Mouse (Mus musculus): Measurements from ENCODE around the gene Ninj2. TPM values are rescaled to one million over a fixed set of nuclear protein-coding genes. Genes with fewer than 3 reads are reported as not detected.

Gene Ninj2
- polyA plus RNA-seq, 1 experiment from 2014 or later = not detected

- H3K4me2 ChIP-seq = no peak overlapping the region
- WGBS = 57% methylated on average over 7 of the region's 7 CpGs
- no peaks in the 10 kb centered on the region for H3K36me3 ChIP-seq
These were observed 136.7 kb downstream of the Ninj2 start for GRCm38 (mm10) chr6:120229806-120230205.

GRCm38 (mm10) chr6:120230441-120230840 is 137.3 kb downstream of the Ninj2 start:
- WGBS = 9% methylated on average over 1 of the region's 1 CpGs
- H3K9me3 ChIP-seq = no peaks in the 10 kb centered on the region
- no peak for ATAC-seq (ENCODE audit: low FRiP score, low read depth)

More at GRCm38 (mm10) chr6:120229806-120230205, 136.7 kb downstream of the Ninj2 start:
- H3K9ac ChIP-seq = no peak overlapping the region
- no peak overlapping the region for H3K27ac ChIP-seq (replicated peaks)
- no peak for ATAC-seq (ENCODE audit: low FRiP score, low read depth)
- H3K27me3 ChIP-seq = no peaks in the 10 kb centered on the region
- H3K4me1 ChIP-seq (replicated peaks) = no peaks in the 10 kb centered on the region
- H3K9me3 ChIP-seq = no peaks in the 10 kb centered on the region
- no peak overlapping the region for H3K4me3 ChIP-seq

GRCm38 (mm10) chr6:120232885-120233284 is 139.7 kb downstream of the Ninj2 start:
- Histone ChIP-seq H3K27ac (replicated peaks) (no peak overlapping the region), H3K9me3 (no peaks in the 10 kb centered on the region), H3K4me3 (no peak overlapping the region), H3K27me3 (no peaks in the 10 kb centered on the region), H3K4me2 (no peak overlapping the region), H3K36me3 (no peaks in the 10 kb centered on the region), H3K9ac (no peak overlapping the region), H3K4me1 (replicated peaks) (no peaks in the 10 kb centered on the region)
- ATAC-seq (ENCODE audit: low FRiP score, low read depth) = no peak
- 93% methylated on average over 6 of the region's 6 CpGs for WGBS

More at GRCm38 (mm10) chr6:120230441-120230840, 137.3 kb downstream of the Ninj2 start:
- H3K36me3 ChIP-seq = no peaks in the 10 kb centered on the region
- H3K4me2 ChIP-seq = no peak overlapping the region
- no peaks in the 10 kb centered on the region for H3K27me3 ChIP-seq
- no peaks in the 10 kb centered on the region for H3K4me1 ChIP-seq (replicated peaks)
- no peak overlapping the region for H3K4me3 ChIP-seq
- no peak overlapping the region for H3K9ac ChIP-seq
- no peak overlapping the region for H3K27ac ChIP-seq (replicated peaks)

GRCm38 (mm10) chr6:120235874-120236273 is 142.7 kb downstream of the Ninj2 start:
- Histone ChIP-seq H3K9me3 (no peaks in the 10 kb centered on the region), H3K4me3 (no peak overlapping the region), H3K4me1 (replicated peaks) (no peaks in the 10 kb centered on the region), H3K9ac (no peak overlapping the region), H3K27ac (replicated peaks) (no peak overlapping the region), H3K36me3 (no peaks in the 10 kb centered on the region), H3K4me2 (no peak overlapping the region), H3K27me3 (no peaks in the 10 kb centered on the region)
- no peak for ATAC-seq (ENCODE audit: low FRiP score, low read depth)
- 61% methylated on average over 7 of the region's 7 CpGs for WGBS

- 85% methylated on average over 5 of the region's 5 CpGs for WGBS
- H3K4me1 ChIP-seq (replicated peaks) = no peaks in the 10 kb centered on the region
These were observed 147.3 kb downstream of the Ninj2 start for GRCm38 (mm10) chr6:120240461-120240860.

GRCm38 (mm10) chr6:120241453-120241852 is 148.3 kb downstream of the Ninj2 start:
- Histone ChIP-seq H3K27me3 (no peaks in the 10 kb centered on the region), H3K9ac (no peak overlapping the region), H3K4me3 (no peak overlapping the region), H3K4me1 (replicated peaks) (no peaks in the 10 kb centered on the region), H3K4me2 (no peak overlapping the region), H3K36me3 (no peaks in the 10 kb centered on the region), H3K9me3 (no peaks in the 10 kb centered on the region), H3K27ac (replicated peaks) (no peak overlapping the region)
- ATAC-seq (ENCODE audit: low FRiP score, low read depth) = no peak
- WGBS = 89% methylated on average over 12 of the region's 12 CpGs

More at GRCm38 (mm10) chr6:120240461-120240860, 147.3 kb downstream of the Ninj2 start:
- no peak for ATAC-seq (ENCODE audit: low FRiP score, low read depth)
- H3K4me3 ChIP-seq = no peak overlapping the region
- no peak overlapping the region for H3K4me2 ChIP-seq
- H3K9ac ChIP-seq = no peak overlapping the region
- no peaks in the 10 kb centered on the region for H3K27me3 ChIP-seq
- H3K27ac ChIP-seq (replicated peaks) = no peak overlapping the region
- no peaks in the 10 kb centered on the region for H3K9me3 ChIP-seq
- H3K36me3 ChIP-seq = no peaks in the 10 kb centered on the region

GRCm38 (mm10) chr6:120242530-120242929 is 149.4 kb downstream of the Ninj2 start:
- Histone ChIP-seq H3K9me3 (no peaks in the 10 kb centered on the region), H3K4me2 (no peak overlapping the region), H3K36me3 (no peaks in the 10 kb centered on the region), H3K4me3 (no peak overlapping the region), H3K27ac (replicated peaks) (no peak overlapping the region), H3K9ac (no peak overlapping the region), H3K4me1 (replicated peaks) (no peaks in the 10 kb centered on the region), H3K27me3 (no peaks in the 10 kb centered on the region)
- WGBS = 85% methylated on average over 8 of the region's 8 CpGs
- no peak for ATAC-seq (ENCODE audit: low FRiP score, low read depth)

GRCm38 (mm10) chr6:120243250-120243649 is 150.1 kb downstream of the Ninj2 start:
- 78% methylated on average over 8 of the region's 8 CpGs for WGBS
- H3K36me3 ChIP-seq = no peaks in the 10 kb centered on the region
- no peaks in the 10 kb centered on the region for H3K27me3 ChIP-seq
- H3K9ac ChIP-seq = no peak overlapping the region
- no peak for ATAC-seq (ENCODE audit: low FRiP score, low read depth)
- no peak overlapping the region for H3K4me2 ChIP-seq
- no peaks in the 10 kb centered on the region for H3K9me3 ChIP-seq
- H3K4me3 ChIP-seq = no peak overlapping the region
- no peaks in the 10 kb centered on the region for H3K4me1 ChIP-seq (replicated peaks)
- H3K27ac ChIP-seq (replicated peaks) = no peak overlapping the region

GRCm38 (mm10) chr6:120246676-120247075 is 153.5 kb downstream of the Ninj2 start:
- Histone ChIP-seq H3K27me3 (no peaks in the 10 kb centered on the region), H3K27ac (replicated peaks) (no peak overlapping the region), H3K4me1 (replicated peaks) (no peaks in the 10 kb centered on the region), H3K4me2 (no peak overlapping the region), H3K9me3 (no peaks in the 10 kb centered on the region), H3K36me3 (no peaks in the 10 kb centered on the region), H3K4me3 (no peak overlapping the region), H3K9ac (no peak overlapping the region)
- 86% methylated on average over 5 of the region's 5 CpGs for WGBS
- no peak for ATAC-seq (ENCODE audit: low FRiP score, low read depth)

GRCm38 (mm10) chr6:120249831-120250230 is 156.7 kb downstream of the Ninj2 start:
- no peaks in the 10 kb centered on the region for H3K9me3 ChIP-seq
- ATAC-seq (ENCODE audit: low FRiP score, low read depth) = no peak
- 70% methylated on average over 5 of the region's 5 CpGs for WGBS

More at GRCm38 (mm10) chr6:120249831-120250230, 156.7 kb downstream of the Ninj2 start:
- Histone ChIP-seq H3K4me1 (replicated peaks) (no peaks in the 10 kb centered on the region), H3K4me2 (no peak overlapping the region), H3K36me3 (no peaks in the 10 kb centered on the region), H3K4me3 (no peak overlapping the region), H3K27ac (replicated peaks) (no peak overlapping the region), H3K9ac (no peak overlapping the region), H3K27me3 (no peaks in the 10 kb centered on the region)

Other genes starting within 250 kb of the Ninj2 start
- 47.7 and 54.6 TPM in 2 replicates for gene Erc1, start 245.2 kb upstream of the Ninj2 start, polyA plus RNA-seq (2015; fragmentation: Nextera tagmentation; extraction: Ambion mirVana)
- 23.9 and 24.0 TPM in 2 replicates for gene Rad52, start 190.7 kb upstream of the Ninj2 start, polyA plus RNA-seq (2015; fragmentation: Nextera tagmentation; extraction: Ambion mirVana)
- 46.6 and 48.4 TPM in 2 replicates for gene Wnk1, start 54.7 kb upstream of the Ninj2 start, polyA plus RNA-seq (2015; fragmentation: Nextera tagmentation; extraction: Ambion mirVana)
- gene D330020A13Rik, start 201.0 kb downstream of the Ninj2 start, polyA plus RNA-seq (2015; fragmentation: Nextera tagmentation; extraction: Ambion mirVana) = 0.18 and 0.25 TPM in 2 replicates
- 0.22 and 0.25 TPM in 2 replicates for gene B4galnt3, start 201.2 kb downstream of the Ninj2 start, polyA plus RNA-seq (2015; fragmentation: Nextera tagmentation; extraction: Ambion mirVana)

Measured in hindbrain, embryonic 15.5 days (tissue).